Comparison of ENCODE assay signal across 8 mouse cellular contexts in genomic region chr2:27413936-27414657, GRCm38 (mm10). TPM values are rescaled to one million over a fixed set of nuclear protein-coding genes. Genes with fewer than 3 reads are reported as not detected.
DNase-seq lines count a peak whose midpoint lies in the region; ATAC-seq lines count a peak whose summit lies in the region.

No protein-coding gene starts in this region.

- no peaks in the 10 kb centered on the region for H3K27me3 ChIP-seq in kidney, embryonic 16.5 days (ENCODE audit: insufficient read depth, low read length)
- no peaks in the 10 kb centered on the region for H3K27me3 ChIP-seq in embryonic facial prominence, embryonic 10.5 days (replicated peaks; ENCODE audit: low read depth, poor library complexity, severe bottlenecking)
- no peaks in the 10 kb centered on the region for H3K27me3 ChIP-seq in hindbrain, embryonic 13.5 days
- no peaks in the 10 kb centered on the region for H3K27me3 ChIP-seq in midbrain, embryonic 10.5 days (ENCODE audit: low read depth, poor library complexity, severe bottlenecking)

- 35% methylated on average over 16 of the region's 16 CpGs for WGBS in kidney, embryonic 16.5 days
- 27% methylated on average over 16 of the region's 16 CpGs for whole genome bisulfite sequencing in embryonic facial prominence, embryonic 10.5 days
- 16% methylated on average over 16 of the region's 16 CpGs for WGBS in hindbrain, embryonic 13.5 days
- WGBS in midbrain, embryonic 10.5 days = 29% methylated on average over 16 of the region's 16 CpGs

- no peaks in the 10 kb centered on the region for H3K9me3 ChIP-seq in kidney, embryonic 16.5 days (ENCODE audit: low read length)
- H3K9me3 ChIP-seq in embryonic facial prominence, embryonic 10.5 days = no peaks in the 10 kb centered on the region
- H3K9me3 ChIP-seq in hindbrain, embryonic 13.5 days = no peaks in the 10 kb centered on the region
- no peaks in the 10 kb centered on the region for H3K9me3 ChIP-seq in midbrain, embryonic 10.5 days (replicated peaks)

- peaks cover 82% of the 10 kb centered on the region for H3K4me1 ChIP-seq in kidney, embryonic 16.5 days (ENCODE audit: insufficient read depth, low read length)
- H3K4me1 ChIP-seq in embryonic facial prominence, embryonic 10.5 days = peaks cover 91% of the 10 kb centered on the region
- H3K4me1 ChIP-seq in hindbrain, embryonic 13.5 days (replicated peaks) = peaks cover 93% of the 10 kb centered on the region
- H3K4me1 ChIP-seq in midbrain, embryonic 10.5 days = peaks cover 95% of the 10 kb centered on the region

- H3K4me2 ChIP-seq in kidney, embryonic 16.5 days (replicated peaks; ENCODE audit: low read depth, low read length) = no peak overlapping the region
- H3K4me2 ChIP-seq in hindbrain, embryonic 13.5 days = peak overlapping the region; percentile 38

- H3K36me3 ChIP-seq in kidney, embryonic 16.5 days (ENCODE audit: insufficient read depth, low read length) = no peaks in the 10 kb centered on the region
- no peaks in the 10 kb centered on the region for H3K36me3 ChIP-seq in embryonic facial prominence, embryonic 10.5 days (replicated peaks)
- H3K36me3 ChIP-seq in hindbrain, embryonic 13.5 days = no peaks in the 10 kb centered on the region
- H3K36me3 ChIP-seq in midbrain, embryonic 10.5 days = no peaks in the 10 kb centered on the region

- no peak overlapping the region for H3K27ac ChIP-seq in kidney, embryonic 16.5 days (ENCODE audit: low read length)
- H3K27ac ChIP-seq in embryonic facial prominence, embryonic 10.5 days (replicated peaks) = peak overlapping the region; percentile 70
- H3K27ac ChIP-seq in hindbrain, embryonic 13.5 days = peak overlapping the region; percentile 86
- peak overlapping the region; percentile 87 for H3K27ac ChIP-seq in midbrain, embryonic 10.5 days (replicated peaks)

- 0 out of 2 replicates have a peak overlapping the region, but pooled peaks have one; percentile 15 for H3K9ac ChIP-seq in kidney, embryonic 16.5 days (replicated peaks; ENCODE audit: low read length)
- H3K9ac ChIP-seq in hindbrain, embryonic 13.5 days = peak overlapping the region; percentile 56

- H3K4me3 ChIP-seq in kidney, embryonic 16.5 days (ENCODE audit: low read length) = no peak overlapping the region
- peak overlapping the region; percentile 37; the same call in 1 of the 2 replicates for H3K4me3 ChIP-seq in embryonic facial prominence, embryonic 10.5 days
- no peak overlapping the region for H3K4me3 ChIP-seq in hindbrain, embryonic 13.5 days
- H3K4me3 ChIP-seq in midbrain, embryonic 10.5 days = peak overlapping the region; percentile 42

- no peak for DNase-seq in kidney, adult 18-20 months
- peak; percentile 33 for DNase-seq in embryonic facial prominence, embryonic 10.5 days (ENCODE audit: low spot score)
- peak; percentile 47 for DNase-seq in midbrain, embryonic 10.5 days (ENCODE audit: low spot score)
- no peak for DNase-seq in frontal cortex, postnatal 14 days (ENCODE audit: low spot score in 2 of 2)
- no peak for DNase-seq in adrenal gland, adult 18-20 months (ENCODE audit: low spot score in 2 of 2)
- DNase-seq in kidney, postnatal 36 days = no peak

- ATAC-seq in kidney, embryonic 16.5 days (ENCODE audit: low FRiP score, low TSS enrichment) = no peak
- peak; percentile 79 for ATAC-seq in hindbrain, embryonic 13.5 days (ENCODE audit: low FRiP score)

RNA-seq across cellular contexts. Expression of gene Vav2, which starts 12.7 kb away (rescaled TPM):
- 7.1 TPM in 2 replicates for polyA plus RNA-seq in kidney, embryonic 16.5 days (2015; fragmentation: Nextera tagmentation; extraction: Ambion mirVana)
- 10.3 and 11.3 TPM in 2 replicates for polyA plus RNA-seq in embryonic facial prominence, embryonic 10.5 days (2016; fragmentation: Nextera tagmentation; extraction: Ambion mirVana)
- 13.4 and 15.1 TPM in 2 replicates for polyA plus RNA-seq in hindbrain, embryonic 13.5 days (2015; fragmentation: Nextera tagmentation; extraction: Ambion mirVana)
- 11.4 and 13.3 TPM in 2 replicates for polyA plus RNA-seq in midbrain, embryonic 10.5 days (2016; fragmentation: Nextera tagmentation; extraction: Ambion mirVana)
- 10 to 100 TPM; 24.5 to 25.2 TPM for total RNA-seq in adrenal gland, adult 18-20 months (2021)

RNA-seq across cellular contexts. Expression of gene Brd3os, which starts 28.0 kb away (rescaled TPM):
- 13.1 and 13.7 TPM in 2 replicates for polyA plus RNA-seq in kidney, embryonic 16.5 days (2015; fragmentation: Nextera tagmentation; extraction: Ambion mirVana)
- 8.8 and 8.9 TPM in 2 replicates for polyA plus RNA-seq in embryonic facial prominence, embryonic 10.5 days (2016; fragmentation: Nextera tagmentation; extraction: Ambion mirVana)
- 35.5 and 35.8 TPM in 2 replicates for polyA plus RNA-seq in hindbrain, embryonic 13.5 days (2015; fragmentation: Nextera tagmentation; extraction: Ambion mirVana)
- 9.2 and 11.9 TPM in 2 replicates for polyA plus RNA-seq in midbrain, embryonic 10.5 days (2016; fragmentation: Nextera tagmentation; extraction: Ambion mirVana)
- total RNA-seq in adrenal gland, adult 18-20 months (2021) = 1 to 10 TPM; 6.5 to 8.2 TPM

Comparison
In these comparisons a context has a peak if more than half of its experiments do, and no peak if none do; other contexts are left out.
1. H3K4me3 ChIP-seq: peak in embryonic facial prominence, embryonic 10.5 days (single experiment) and midbrain, embryonic 10.5 days (single experiment); none in kidney, embryonic 16.5 days (single experiment) and hindbrain, embryonic 13.5 days (single experiment).
2. DNase-seq: peak in embryonic facial prominence, embryonic 10.5 days (single experiment) and midbrain, embryonic 10.5 days (single experiment); none in kidney, adult 18-20 months (single experiment), frontal cortex, postnatal 14 days (0 of 2), adrenal gland, adult 18-20 months (0 of 2) and kidney, postnatal 36 days (0 of 2).